Mouse (Mus musculus): ENCODE results near the gene Cnn3. TPM values are rescaled to one million over a fixed set of nuclear protein-coding genes. Genes with fewer than 3 reads are reported as not detected.

Cnn3 gene
- polyA plus RNA-seq, 1 experiment from 2014 or later: 342 TPM

- Histone ChIP-seq H3K9ac (replicated peaks; ENCODE audit: low read depth) (no peak overlapping the region), H3K4me1 (ENCODE audit: insufficient read depth, low read depth, low read length) (peaks cover 21% of the 10 kb centered on the region), H3K36me3 (ENCODE audit: insufficient read depth, low read length) (no peaks in the 10 kb centered on the region), H3K27ac (ENCODE audit: low read length) (0 out of 2 replicates have a peak overlapping the region, but pooled peaks have one; percentile 11), H3K9me3 (ENCODE audit: low read length) (no peaks in the 10 kb centered on the region), H3K27me3 (replicated peaks; ENCODE audit: insufficient read depth, low read length) (0 out of 2 replicates have a peak, but pooled peaks cover 3% of the 10 kb centered on the region), H3K4me3 (ENCODE audit: low read depth, low read length) (peak overlapping the region; percentile 12; the same call in 1 of the 2 replicates), H3K4me2 (replicated peaks; ENCODE audit: low read depth, low read length) (peak overlapping the region; percentile 75; the same call in 1 of the 2 replicates)
- DNase-seq (ENCODE audit: low spot score) (peak; percentile 51), ATAC-seq (no peak)
- TF ChIP-seq EP300 (IDR thresholded peaks at IDR 0.05) (0 out of 2 replicates have a peak, but pooled peaks have one; percentile 34), CTCF (IDR thresholded peaks at IDR 0.05) (no peak)
- WGBS: 62% methylated on average over 7 of the region's 7 CpGs
Measured at GRCm38 (mm10) chr3:121430289-121430936, 4.1 kb downstream of the Cnn3 start.

GRCm38 (mm10) chr3:121433359-121433758 lies 7.1 kb downstream of the Cnn3 start:
- H3K27me3 ChIP-seq (replicated peaks; ENCODE audit: insufficient read depth, low read length): no peaks in the 10 kb centered on the region
- no peak overlapping the region for H3K4me3 ChIP-seq (ENCODE audit: low read depth, low read length)
- no peak overlapping the region; the same call in 1 of the 2 replicates for H3K27ac ChIP-seq (ENCODE audit: low read length)
- no peaks in the 10 kb centered on the region for H3K9me3 ChIP-seq (ENCODE audit: low read length)
- no peak overlapping the region for H3K9ac ChIP-seq (replicated peaks; ENCODE audit: low read depth)
- TF ChIP-seq CTCF (IDR thresholded peaks at IDR 0.05) (no peak), EP300 (IDR thresholded peaks at IDR 0.05) (no peak)
- no peak overlapping the region for H3K4me2 ChIP-seq (replicated peaks; ENCODE audit: low read depth, low read length)
- ATAC-seq (no peak), DNase-seq (ENCODE audit: low spot score) (no peak)
- H3K4me1 ChIP-seq (ENCODE audit: insufficient read depth, low read depth, low read length): peaks cover 18% of the 10 kb centered on the region
- no peaks in the 10 kb centered on the region for H3K36me3 ChIP-seq (ENCODE audit: insufficient read depth, low read length)
- 78% methylated on average over 6 of the region's 6 CpGs for WGBS

- Histone ChIP-seq H3K9ac (replicated peaks; ENCODE audit: low read depth) (no peak overlapping the region), H3K4me2 (replicated peaks; ENCODE audit: low read depth, low read length) (no peak overlapping the region)
- peak; percentile 54 for DNase-seq (ENCODE audit: low spot score)
Measured at GRCm38 (mm10) chr3:121433968-121434533, 7.8 kb downstream of the Cnn3 start.

GRCm38 (mm10) chr3:121435296-121435695 lies 9.0 kb downstream of the Cnn3 start:
- no peak overlapping the region for H3K27ac ChIP-seq (ENCODE audit: low read length)
- no peaks in the 10 kb centered on the region for H3K36me3 ChIP-seq (ENCODE audit: insufficient read depth, low read length)
- no peak overlapping the region for H3K9ac ChIP-seq (replicated peaks; ENCODE audit: low read depth)
- H3K4me3 ChIP-seq (ENCODE audit: low read depth, low read length): no peak overlapping the region
- WGBS: 65% methylated on average over 5 of the region's 5 CpGs
- H3K4me1 ChIP-seq (ENCODE audit: insufficient read depth, low read depth, low read length): peaks cover 28% of the 10 kb centered on the region
- no peak for ATAC-seq
- TF ChIP-seq EP300 (IDR thresholded peaks at IDR 0.05) (no peak), CTCF (IDR thresholded peaks at IDR 0.05) (no peak)
- no peak overlapping the region for H3K4me2 ChIP-seq (replicated peaks; ENCODE audit: low read depth, low read length)
- no peak for DNase-seq (ENCODE audit: low spot score)
- H3K27me3 ChIP-seq (replicated peaks; ENCODE audit: insufficient read depth, low read length): no peaks in the 10 kb centered on the region
- H3K9me3 ChIP-seq (ENCODE audit: low read length): no peaks in the 10 kb centered on the region

More at GRCm38 (mm10) chr3:121433968-121434533, 7.8 kb downstream of the Cnn3 start:
- Histone ChIP-seq H3K9me3 (ENCODE audit: low read length) (no peaks in the 10 kb centered on the region), H3K27ac (ENCODE audit: low read length) (peak overlapping the region; percentile 26), H3K36me3 (ENCODE audit: insufficient read depth, low read length) (no peaks in the 10 kb centered on the region), H3K4me1 (ENCODE audit: insufficient read depth, low read depth, low read length) (peaks cover 20% of the 10 kb centered on the region), H3K4me3 (ENCODE audit: low read depth, low read length) (no peak overlapping the region), H3K27me3 (replicated peaks; ENCODE audit: insufficient read depth, low read length) (no peaks in the 10 kb centered on the region)
- 36% methylated on average over 8 of the region's 8 CpGs for WGBS
- TF ChIP-seq EP300 (IDR thresholded peaks at IDR 0.05) (no peak), CTCF (IDR thresholded peaks at IDR 0.05) (no peak)
- peak; percentile 39 for ATAC-seq

- TF ChIP-seq CTCF (IDR thresholded peaks at IDR 0.05) (no peak), EP300 (IDR thresholded peaks at IDR 0.05) (no peak)
- 51% methylated on average over 7 of the region's 7 CpGs for WGBS
- Histone ChIP-seq H3K27ac (ENCODE audit: low read length) (no peak overlapping the region), H3K4me2 (replicated peaks; ENCODE audit: low read depth, low read length) (no peak overlapping the region), H3K9me3 (ENCODE audit: low read length) (no peaks in the 10 kb centered on the region), H3K27me3 (replicated peaks; ENCODE audit: insufficient read depth, low read length) (no peaks in the 10 kb centered on the region), H3K9ac (replicated peaks; ENCODE audit: low read depth) (no peak overlapping the region), H3K4me1 (ENCODE audit: insufficient read depth, low read depth, low read length) (peaks cover 29% of the 10 kb centered on the region), H3K36me3 (ENCODE audit: insufficient read depth, low read length) (no peaks in the 10 kb centered on the region), H3K4me3 (ENCODE audit: low read depth, low read length) (no peak overlapping the region)
- ATAC-seq (no peak), DNase-seq (ENCODE audit: low spot score) (no peak)
Measured at GRCm38 (mm10) chr3:121437070-121437469, 10.8 kb downstream of the Cnn3 start.

- Histone ChIP-seq H3K4me2 (replicated peaks; ENCODE audit: low read depth, low read length) (no peak overlapping the region), H3K9ac (replicated peaks; ENCODE audit: low read depth) (no peak overlapping the region), H3K4me1 (ENCODE audit: insufficient read depth, low read depth, low read length) (peaks cover 29% of the 10 kb centered on the region), H3K27me3 (replicated peaks; ENCODE audit: insufficient read depth, low read length) (no peaks in the 10 kb centered on the region), H3K4me3 (ENCODE audit: low read depth, low read length) (no peak overlapping the region), H3K36me3 (ENCODE audit: insufficient read depth, low read length) (no peaks in the 10 kb centered on the region), H3K27ac (ENCODE audit: low read length) (no peak overlapping the region), H3K9me3 (ENCODE audit: low read length) (no peaks in the 10 kb centered on the region)
- no peak for DNase-seq (ENCODE audit: low spot score)
- ATAC-seq: no peak
- TF ChIP-seq EP300 (IDR thresholded peaks at IDR 0.05) (no peak), CTCF (IDR thresholded peaks at IDR 0.05) (no peak)
- 58% methylated on average over 7 of the region's 7 CpGs for WGBS
Measured at GRCm38 (mm10) chr3:121437996-121438395, 11.7 kb downstream of the Cnn3 start.
